ENCODE assay signal across 32 mouse cellular contexts in the genomic region with DNA sequence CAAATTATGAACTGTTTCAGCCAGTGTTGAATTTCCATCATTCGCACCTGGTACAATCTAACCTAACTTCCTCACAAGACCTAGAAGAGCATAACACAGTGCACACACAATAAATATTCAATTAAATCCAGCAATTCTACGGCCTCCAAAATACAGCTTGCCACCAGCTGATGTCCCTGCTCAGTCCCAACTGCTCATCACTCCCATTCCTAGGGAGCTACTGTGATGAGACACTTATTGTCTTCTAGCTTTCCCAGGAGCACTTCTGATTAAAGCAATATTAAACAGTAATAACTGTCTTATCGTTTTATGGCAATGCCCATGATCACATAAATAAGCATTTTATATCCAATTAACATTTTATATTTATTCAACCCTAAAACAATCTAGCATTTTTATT. TPM values are rescaled to one million over a fixed set of nuclear protein-coding genes. Genes with fewer than 3 reads are reported as not detected.
"Had no signal": no experiment of that assay in that cellular context is flagged by ENCODE, and none has a peak within 500 bp of the region (broad histone marks: within the 10 kb centered on the region; RNA-seq: fewer than 3 reads in every experiment).

No protein-coding gene starts in this region.

- H3K4me2 ChIP-seq: limb, embryonic 12.5 days; limb, embryonic 13.5 days; limb, embryonic 15.5 days; liver, embryonic 11.5 days; liver, embryonic 12.5 days; liver, embryonic 13.5 days; liver, embryonic 15.5 days; lung, embryonic 14.5 days; lung, embryonic 15.5 days; midbrain, embryonic 11.5 days; midbrain, embryonic 12.5 days; midbrain, embryonic 13.5 days; midbrain, embryonic 15.5 days had no signal

- H3K36me3 ChIP-seq: limb, embryonic 10.5 days; limb, embryonic 12.5 days; limb, embryonic 13.5 days; limb, embryonic 15.5 days; liver, embryonic 12.5 days; liver, embryonic 13.5 days; liver, embryonic 15.5 days; lung, embryonic 15.5 days; midbrain, embryonic 10.5 days; midbrain, embryonic 12.5 days; midbrain, embryonic 13.5 days; midbrain, embryonic 15.5 days had no signal

- H3K9ac ChIP-seq: limb, embryonic 12.5 days; limb, embryonic 13.5 days; limb, embryonic 15.5 days; liver, embryonic 12.5 days; liver, embryonic 13.5 days; liver, embryonic 14.5 days; liver, embryonic 15.5 days; liver, postnatal 0 days; lung, embryonic 14.5 days; lung, embryonic 15.5 days; midbrain, embryonic 12.5 days; midbrain, embryonic 13.5 days; midbrain, embryonic 15.5 days had no signal

- H3K4me3 ChIP-seq: left cerebral cortex, adult 2 months; limb, embryonic 10.5 days; limb, embryonic 12.5 days; limb, embryonic 13.5 days; limb, embryonic 15.5 days; liver, embryonic 12.5 days; liver, embryonic 13.5 days; liver, embryonic 15.5 days; lung, embryonic 15.5 days; megakaryocyte, embryonic 14.5 days; midbrain, embryonic 10.5 days; midbrain, embryonic 12.5 days; midbrain, embryonic 13.5 days; midbrain, embryonic 15.5 days; myocyte had no signal

- H3K27ac ChIP-seq: left cerebral cortex, adult 2 months; limb, embryonic 10.5 days; limb, embryonic 12.5 days; limb, embryonic 13.5 days; limb, embryonic 15.5 days; liver, embryonic 12.5 days; liver, embryonic 13.5 days; liver, embryonic 14.5 days; liver, embryonic 15.5 days; lung, embryonic 15.5 days; macrophage; midbrain, embryonic 10.5 days; midbrain, embryonic 12.5 days; midbrain, embryonic 13.5 days; midbrain, embryonic 15.5 days had no signal

- DNase-seq: left cerebral cortex, postnatal 4 days; liver; liver, embryonic 13.5 days; liver, postnatal 0 days; lung, adult 18-20 months; lung, adult 2 months; lung, embryonic 14.5 days; lung, postnatal 10 days; lung, postnatal 14 days; lung, postnatal 36 days; lung, postnatal 4 days; midbrain, embryonic 14.5 days had no signal

- ATAC-seq: liver, embryonic 12.5 days; liver, postnatal 0 days; lung, postnatal 0 days; midbrain, embryonic 13.5 days; midbrain, embryonic 15.5 days; midbrain, embryonic 16.5 days had no signal

- H3K27me3 ChIP-seq: limb, embryonic 13.5 days; limb, embryonic 15.5 days; liver, embryonic 12.5 days; liver, embryonic 13.5 days; liver, embryonic 15.5 days; lung, embryonic 15.5 days; megakaryocyte, embryonic 14.5 days; midbrain, embryonic 12.5 days; midbrain, embryonic 13.5 days; midbrain, embryonic 15.5 days had no signal

- H3K9me3 ChIP-seq: limb, embryonic 10.5 days; limb, embryonic 12.5 days; limb, embryonic 13.5 days; limb, embryonic 15.5 days; liver, embryonic 12.5 days; liver, embryonic 13.5 days; liver, embryonic 15.5 days; lung, embryonic 15.5 days; megakaryocyte, embryonic 14.5 days; midbrain, embryonic 10.5 days; midbrain, embryonic 12.5 days; midbrain, embryonic 13.5 days; midbrain, embryonic 15.5 days had no signal

- H3K4me1 ChIP-seq: limb, embryonic 10.5 days; limb, embryonic 12.5 days; limb, embryonic 13.5 days; limb, embryonic 15.5 days; liver, embryonic 12.5 days; liver, embryonic 13.5 days; liver, embryonic 15.5 days; lung, embryonic 15.5 days; megakaryocyte, embryonic 14.5 days; midbrain, embryonic 10.5 days had no signal

RNA-seq across cellular contexts. Expression of a gene that starts 55.6 kb away (rescaled TPM):
- polyA plus RNA-seq: macrophage had no signal
